Mouse (Mus musculus): ENCODE measurements at regions not wholly inside any gene's neighbourhood (a gene's known extent, or its start where the extent isn't known, plus 50 kb on each side); places are given as distances from the start of the nearest gene placed in this dataset.
"Not testable (repeated sequence)": the region's sequence is repeated elsewhere in the genome, so short reads cannot be mapped to it uniquely, and the experiment has no call there.

GRCm38 (mm10) chr10:38347029-38347428 is 474.6 kb downstream of the Rfpl4b start:
- not testable (repeated sequence) for DNase-seq (ENCODE audit: low spot score); H3K9ac ChIP-seq (ENCODE audit: low read depth, low read length); H3K4me3 ChIP-seq (ENCODE audit: low read depth, low read length); H3K4me1 ChIP-seq (ENCODE audit: control insufficient read depth, insufficient read depth, low read length); H3K9me3 ChIP-seq (ENCODE audit: control insufficient read depth, low read length); H3K36me3 ChIP-seq (ENCODE audit: control insufficient read depth, insufficient read depth, low read length); H3K27me3 ChIP-seq (replicated peaks; ENCODE audit: control insufficient read depth, insufficient read depth, low read length); ATAC-seq (ENCODE audit: low read depth); H3K27ac ChIP-seq (replicated peaks; ENCODE audit: low read depth, low read length); H3K4me2 ChIP-seq (ENCODE audit: low read depth, low read length)
- 43% methylated on average over 8 of the region's 8 CpGs for WGBS

- ATAC-seq (ENCODE audit: low read depth) (no peak), DNase-seq (ENCODE audit: low spot score) (peak; percentile 54)
- Histone ChIP-seq H3K9me3 (ENCODE audit: control insufficient read depth, low read length) (no peaks in the 10 kb centered on the region), H3K9ac (ENCODE audit: low read depth, low read length) (no peak overlapping the region), H3K4me2 (ENCODE audit: low read depth, low read length) (no peak overlapping the region), H3K36me3 (ENCODE audit: control insufficient read depth, insufficient read depth, low read length) (no peaks in the 10 kb centered on the region), H3K4me3 (ENCODE audit: low read depth, low read length) (no peak overlapping the region), H3K27ac (replicated peaks; ENCODE audit: low read depth, low read length) (no peak overlapping the region), H3K4me1 (ENCODE audit: control insufficient read depth, insufficient read depth, low read length) (no peaks in the 10 kb centered on the region), H3K27me3 (replicated peaks; ENCODE audit: control insufficient read depth, insufficient read depth, low read length) (no peaks in the 10 kb centered on the region)
- 45% methylated on average over 1 of the region's 1 CpGs for WGBS
Measured at GRCm38 (mm10) chr10:38340406-38341175, 481.0 kb downstream of the Rfpl4b start.

GRCm38 (mm10) chr10:38308716-38309392 is 512.7 kb downstream of the Rfpl4b start:
- H3K9ac ChIP-seq (ENCODE audit: low read depth, low read length) = no peak overlapping the region
- H3K27ac ChIP-seq (replicated peaks; ENCODE audit: low read depth, low read length) = peak overlapping the region; percentile 75
- DNase-seq (ENCODE audit: low spot score) (peak; percentile 81), ATAC-seq (ENCODE audit: low read depth) (0 out of 2 replicates have a peak, but pooled peaks have one; percentile 26)
- WGBS = 22% methylated on average over 5 of the region's 5 CpGs
- H3K9me3 ChIP-seq (ENCODE audit: control insufficient read depth, low read length) = no peaks in the 10 kb centered on the region
- no peak overlapping the region for H3K4me3 ChIP-seq (ENCODE audit: low read depth, low read length)
- H3K27me3 ChIP-seq (replicated peaks; ENCODE audit: control insufficient read depth, insufficient read depth, low read length) = no peaks in the 10 kb centered on the region
- peaks cover 15% of the 10 kb centered on the region for H3K4me1 ChIP-seq (ENCODE audit: control insufficient read depth, insufficient read depth, low read length)
- H3K36me3 ChIP-seq (ENCODE audit: control insufficient read depth, insufficient read depth, low read length) = no peaks in the 10 kb centered on the region
- no peak overlapping the region for H3K4me2 ChIP-seq (ENCODE audit: low read depth, low read length)

GRCm38 (mm10) chr10:38295724-38296123 is 525.9 kb downstream of the Rfpl4b start:
- 49% methylated on average over 2 of the region's 2 CpGs for WGBS
- Histone ChIP-seq H3K4me3 (ENCODE audit: low read depth, low read length) (no peak overlapping the region), H3K36me3 (ENCODE audit: control insufficient read depth, insufficient read depth, low read length) (no peaks in the 10 kb centered on the region), H3K4me2 (ENCODE audit: low read depth, low read length) (no peak overlapping the region), H3K9ac (ENCODE audit: low read depth, low read length) (no peak overlapping the region), H3K9me3 (ENCODE audit: control insufficient read depth, low read length) (no peaks in the 10 kb centered on the region), H3K27me3 (replicated peaks; ENCODE audit: control insufficient read depth, insufficient read depth, low read length) (no peaks in the 10 kb centered on the region), H3K4me1 (ENCODE audit: control insufficient read depth, insufficient read depth, low read length) (no peaks in the 10 kb centered on the region), H3K27ac (replicated peaks; ENCODE audit: low read depth, low read length) (no peak overlapping the region)
- ATAC-seq (ENCODE audit: low read depth) (no peak), DNase-seq (ENCODE audit: low spot score) (peak; percentile 49)

- no peak for DNase-seq (ENCODE audit: low spot score)
- ATAC-seq (ENCODE audit: low read depth) = no peak
- H3K9me3 ChIP-seq (ENCODE audit: control insufficient read depth, low read length) = peaks cover 4% of the 10 kb centered on the region; the same call in 1 of the 2 replicates
- no peak overlapping the region for H3K4me3 ChIP-seq (ENCODE audit: low read depth, low read length)
- no peak overlapping the region for H3K9ac ChIP-seq (ENCODE audit: low read depth, low read length)
- H3K36me3 ChIP-seq (ENCODE audit: control insufficient read depth, insufficient read depth, low read length) = no peaks in the 10 kb centered on the region
- no peaks in the 10 kb centered on the region for H3K4me1 ChIP-seq (ENCODE audit: control insufficient read depth, insufficient read depth, low read length)
- H3K27ac ChIP-seq (replicated peaks; ENCODE audit: low read depth, low read length) = no peak overlapping the region
- WGBS = 75% methylated on average over 6 of the region's 6 CpGs
- no peak overlapping the region for H3K4me2 ChIP-seq (ENCODE audit: low read depth, low read length)
- H3K27me3 ChIP-seq (replicated peaks; ENCODE audit: control insufficient read depth, insufficient read depth, low read length) = no peaks in the 10 kb centered on the region
Measured at GRCm38 (mm10) chr10:38288689-38289283, 532.8 kb downstream of the Rfpl4b start.

- H3K27ac ChIP-seq (replicated peaks; ENCODE audit: low read depth, low read length) = no peak overlapping the region
- 89% methylated on average over 1 of the region's 1 CpGs for WGBS
- ATAC-seq (ENCODE audit: low read depth) = no peak
- no peaks in the 10 kb centered on the region for H3K27me3 ChIP-seq (replicated peaks; ENCODE audit: control insufficient read depth, insufficient read depth, low read length)
- H3K36me3 ChIP-seq (ENCODE audit: control insufficient read depth, insufficient read depth, low read length) = no peaks in the 10 kb centered on the region
- H3K4me1 ChIP-seq (ENCODE audit: control insufficient read depth, insufficient read depth, low read length) = no peaks in the 10 kb centered on the region
- H3K9ac ChIP-seq (ENCODE audit: low read depth, low read length) = no peak overlapping the region
- DNase-seq (ENCODE audit: low spot score) = peak; percentile 10
- H3K4me3 ChIP-seq (ENCODE audit: low read depth, low read length) = no peak overlapping the region
- H3K9me3 ChIP-seq (ENCODE audit: control insufficient read depth, low read length) = no peaks in the 10 kb centered on the region
- no peak overlapping the region for H3K4me2 ChIP-seq (ENCODE audit: low read depth, low read length)
Measured at GRCm38 (mm10) chr10:38269136-38269535, 552.4 kb downstream of the Rfpl4b start.

GRCm38 (mm10) chr10:38265564-38265963 is 556.0 kb downstream of the Rfpl4b start:
- no peaks in the 10 kb centered on the region for H3K36me3 ChIP-seq (ENCODE audit: control insufficient read depth, insufficient read depth, low read length)
- H3K9me3 ChIP-seq (ENCODE audit: control insufficient read depth, low read length) = no peaks in the 10 kb centered on the region
- H3K4me3 ChIP-seq (ENCODE audit: low read depth, low read length) = no peak overlapping the region
- ATAC-seq (ENCODE audit: low read depth) = no peak
- H3K27me3 ChIP-seq (replicated peaks; ENCODE audit: control insufficient read depth, insufficient read depth, low read length) = no peaks in the 10 kb centered on the region
- no peak for DNase-seq (ENCODE audit: low spot score)
- H3K4me2 ChIP-seq (ENCODE audit: low read depth, low read length) = no peak overlapping the region
- no peak overlapping the region for H3K9ac ChIP-seq (ENCODE audit: low read depth, low read length)
- no peak overlapping the region for H3K27ac ChIP-seq (replicated peaks; ENCODE audit: low read depth, low read length)
- H3K4me1 ChIP-seq (ENCODE audit: control insufficient read depth, insufficient read depth, low read length) = no peaks in the 10 kb centered on the region
- 54% methylated on average over 3 of the region's 3 CpGs for WGBS

- Histone ChIP-seq H3K4me3 (ENCODE audit: low read depth, low read length) (no peak overlapping the region), H3K9me3 (ENCODE audit: control insufficient read depth, low read length) (no peaks in the 10 kb centered on the region), H3K9ac (ENCODE audit: low read depth, low read length) (no peak overlapping the region), H3K36me3 (ENCODE audit: control insufficient read depth, insufficient read depth, low read length) (no peaks in the 10 kb centered on the region), H3K4me2 (ENCODE audit: low read depth, low read length) (no peak overlapping the region), H3K27ac (replicated peaks; ENCODE audit: low read depth, low read length) (no peak overlapping the region), H3K27me3 (replicated peaks; ENCODE audit: control insufficient read depth, insufficient read depth, low read length) (no peaks in the 10 kb centered on the region), H3K4me1 (ENCODE audit: control insufficient read depth, insufficient read depth, low read length) (no peaks in the 10 kb centered on the region)
- peak; percentile 10 for DNase-seq (ENCODE audit: low spot score)
- 61% methylated on average over 1 of the region's 1 CpGs for WGBS
- ATAC-seq (ENCODE audit: low read depth) = no peak
Measured at GRCm38 (mm10) chr10:38246821-38247220, 574.8 kb downstream of the Rfpl4b start.

Data from embryonic facial prominence, embryonic 14.5 days (tissue).